Mouse (Mus musculus) spleen, adult 2 months (tissue): ENCODE results near the gene Atf5.

ENCODE experiments used
- CTCF ChIP-seq: fragments of 200-500 bp; IDR thresholded peaks from 2 replicates; pipeline ENCODE4 v1.5.1; 2011; ENCODE audit warnings: mild to moderate bottlenecking, inconsistent platforms; ENCODE audit not compliant: insufficient read depth, insufficient read length, insufficient replicate concordance; ENCODE audit errors: extremely low read depth
- POLR2A ChIP-seq: fragments of 200-500 bp; IDR thresholded peaks from 2 replicates; pipeline ENCODE4 v1.6.1; 2011; ENCODE audit warnings: low read depth, low read length, inconsistent platforms

DNA sequence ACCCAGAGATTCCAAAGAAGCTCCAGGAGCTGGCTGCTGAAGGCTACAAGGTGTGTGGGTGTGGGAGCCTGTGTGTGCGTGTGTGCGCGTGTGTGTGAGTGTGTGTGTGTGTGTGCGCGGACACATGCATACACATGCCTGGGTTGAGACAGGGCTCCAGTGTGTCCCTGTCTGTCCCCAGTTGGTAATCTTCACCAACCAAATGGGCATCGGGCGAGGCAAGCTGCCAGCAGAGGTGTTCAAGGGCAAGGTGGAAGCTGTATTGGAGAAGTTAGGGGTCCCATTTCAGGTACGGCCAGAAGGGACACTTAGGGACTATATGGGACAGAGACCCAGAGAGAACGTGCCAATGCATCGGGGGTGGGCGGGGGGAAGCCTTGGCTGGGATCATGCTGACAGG, 43.4 kb upstream of the Atf5 start:
- TF ChIP-seq POLR2A (no peak), CTCF (no peak)
